Mouse (Mus musculus) liver, adult 2 months (tissue): ENCODE measurements around the gene Jmjd6.

Experiments used
- CTCF ChIP-seq: fragments of 200-500 bp; IDR thresholded peaks from 2 replicates; pipeline ENCODE4 v1.5.1; 2011; ENCODE audit warnings: low read depth, low read length, control low read depth
- POLR2A ChIP-seq: fragments of 200-500 bp; IDR thresholded peaks from 2 replicates; pipeline ENCODE4 v1.6.1; 2011; ENCODE audit warnings: low read length, control low read depth; ENCODE audit not compliant: insufficient read depth; ENCODE audit errors: extremely low read depth

- no peak for TF ChIP-seq CTCF
- TF ChIP-seq POLR2A: no peak
Measured at GRCm38 (mm10) chr11:116832172-116832685, 11.0 kb downstream of the Jmjd6 start.
